Mouse (Mus musculus): ENCODE measurements around the gene Dcaf17.

Dcaf17 gene

DNA sequence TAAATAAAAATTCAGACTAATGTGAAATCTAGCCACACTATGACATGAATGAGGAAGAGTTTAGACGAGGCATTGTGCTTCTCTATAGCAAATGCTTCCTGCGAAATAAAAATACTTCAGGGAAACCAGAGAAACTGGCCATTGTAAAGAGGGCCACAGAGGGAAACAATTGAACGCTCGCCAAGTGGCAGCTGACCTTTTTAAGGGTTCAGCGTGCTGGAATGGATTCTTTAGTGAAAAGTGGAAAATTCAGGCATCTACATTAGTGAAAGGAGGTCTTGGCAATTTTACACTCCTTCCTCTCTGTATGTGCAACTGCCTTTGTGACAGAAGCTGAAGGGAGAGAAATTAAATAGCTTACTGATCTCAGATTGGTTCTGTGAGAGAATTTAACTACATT lies 66.3 kb downstream of the Dcaf17 start:
- DNase-seq (ENCODE audit: low spot score in 2 of 2): no peak

DNA sequence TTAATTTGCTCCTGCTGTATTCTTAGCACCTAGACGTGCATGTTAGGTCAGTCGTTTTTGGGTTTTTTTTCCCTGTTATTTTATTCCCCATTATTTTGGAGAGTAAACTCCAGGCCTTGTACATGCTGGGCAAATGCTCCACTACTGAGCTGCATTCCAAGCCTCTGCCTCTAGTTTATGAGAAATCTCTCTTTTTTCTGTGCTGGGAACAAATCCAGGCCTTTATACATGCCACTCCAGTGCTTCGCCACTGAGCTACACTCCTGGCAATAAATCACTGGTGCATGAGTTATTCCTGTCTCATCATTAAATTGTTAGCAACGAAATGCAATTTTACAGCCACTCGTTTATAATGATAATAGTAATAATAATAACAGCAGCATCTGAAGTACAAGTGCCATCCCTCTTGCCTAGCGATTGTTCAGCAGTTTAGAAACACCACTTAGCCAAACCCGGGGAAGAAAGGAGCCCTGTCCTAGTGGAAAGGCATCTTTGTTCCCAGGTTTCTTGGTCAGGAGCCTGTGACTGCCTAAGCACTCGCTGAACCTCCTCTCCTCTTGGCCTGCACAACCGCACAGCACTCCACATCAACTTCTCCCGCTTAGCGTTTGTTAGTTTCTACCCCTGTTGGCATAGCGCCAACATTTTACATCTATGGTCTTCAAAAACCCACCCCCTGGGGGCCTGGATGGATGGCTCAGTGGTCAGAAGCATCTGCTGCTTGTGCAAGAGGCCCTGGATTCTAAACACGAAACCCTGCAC lies 67.3 kb downstream of the Dcaf17 start:
- DNase-seq (ENCODE audit: low spot score in 2 of 2): no peak

DNA sequence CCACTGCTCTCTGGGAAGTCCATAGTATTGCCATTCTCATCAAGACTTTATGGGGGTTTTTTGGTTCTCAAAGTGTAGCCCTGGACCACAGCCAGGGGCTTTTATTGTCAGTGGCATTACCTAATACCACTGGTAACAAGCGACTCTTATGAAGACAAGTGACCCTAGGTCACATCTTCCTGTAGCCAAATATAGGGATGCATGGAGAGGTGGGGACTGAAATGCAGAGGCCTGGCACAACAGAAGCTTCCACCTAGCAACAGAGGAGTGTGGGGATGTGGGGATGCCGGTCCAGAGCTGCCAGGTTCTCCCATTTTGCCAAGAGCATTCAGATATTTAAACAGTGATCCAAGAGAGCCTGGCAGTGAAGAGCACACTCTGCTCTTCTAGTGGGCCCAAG lies 68.5 kb downstream of the Dcaf17 start:
- DNase-seq (ENCODE audit: low spot score in 2 of 2): no peak

DNA sequence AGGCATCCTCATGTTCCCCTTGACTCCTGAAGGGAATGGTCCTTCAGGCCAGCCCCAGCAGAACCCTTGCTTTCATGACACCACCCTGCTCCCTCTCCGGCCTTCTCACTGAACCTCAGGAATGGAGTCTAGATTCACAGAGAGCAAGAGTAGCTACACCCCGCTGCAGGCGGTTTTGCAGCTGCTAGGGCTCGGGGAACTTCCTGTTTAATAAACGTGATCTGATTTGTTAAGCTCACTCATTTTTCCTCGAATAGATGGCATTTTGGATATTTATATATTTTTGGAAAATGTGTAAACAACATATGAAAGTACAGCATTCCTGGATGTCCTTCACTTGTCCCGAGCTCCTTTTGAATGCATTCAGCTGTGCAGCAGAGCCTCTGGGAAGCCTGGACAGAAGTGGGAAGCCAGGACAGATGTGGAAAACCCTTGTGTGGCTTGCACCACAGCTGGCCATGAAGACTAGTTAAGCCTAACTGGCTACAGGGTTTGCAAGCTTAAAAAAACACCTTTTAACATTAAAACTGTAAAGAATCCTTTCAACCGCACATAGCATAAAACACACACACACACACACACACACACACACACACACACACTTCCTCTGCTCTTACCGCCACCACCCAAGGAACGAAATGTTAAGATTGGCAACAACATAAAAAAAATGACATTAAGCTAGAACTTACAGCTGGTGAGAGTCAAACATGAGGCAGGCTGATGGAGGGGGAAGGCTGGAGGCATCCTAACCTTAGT lies 72.8 kb downstream of the Dcaf17 start:
- DNase-seq (ENCODE audit: low spot score in 2 of 2): no peak

DNA sequence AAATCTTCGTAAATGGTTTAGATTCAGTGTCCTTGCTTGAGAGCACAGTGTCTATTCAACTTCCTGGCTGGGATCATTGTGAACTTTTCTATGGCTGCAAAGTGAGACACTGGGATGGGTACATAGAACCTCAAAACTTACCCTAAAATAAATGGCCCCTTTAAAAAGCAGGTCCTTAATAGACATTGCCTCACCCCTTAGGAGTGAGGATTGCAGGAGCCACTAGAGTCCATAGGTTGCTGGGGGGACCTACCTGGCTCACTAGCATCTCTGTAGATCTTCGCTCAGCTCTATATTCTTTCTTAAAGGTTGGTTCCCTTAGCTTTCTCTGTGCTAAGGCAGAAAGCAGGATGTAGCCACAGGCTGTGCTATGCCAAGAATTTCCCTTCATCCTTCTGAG lies 75.2 kb downstream of the Dcaf17 start:
- DNase-seq (ENCODE audit: low spot score in 2 of 2): no peak

DNA sequence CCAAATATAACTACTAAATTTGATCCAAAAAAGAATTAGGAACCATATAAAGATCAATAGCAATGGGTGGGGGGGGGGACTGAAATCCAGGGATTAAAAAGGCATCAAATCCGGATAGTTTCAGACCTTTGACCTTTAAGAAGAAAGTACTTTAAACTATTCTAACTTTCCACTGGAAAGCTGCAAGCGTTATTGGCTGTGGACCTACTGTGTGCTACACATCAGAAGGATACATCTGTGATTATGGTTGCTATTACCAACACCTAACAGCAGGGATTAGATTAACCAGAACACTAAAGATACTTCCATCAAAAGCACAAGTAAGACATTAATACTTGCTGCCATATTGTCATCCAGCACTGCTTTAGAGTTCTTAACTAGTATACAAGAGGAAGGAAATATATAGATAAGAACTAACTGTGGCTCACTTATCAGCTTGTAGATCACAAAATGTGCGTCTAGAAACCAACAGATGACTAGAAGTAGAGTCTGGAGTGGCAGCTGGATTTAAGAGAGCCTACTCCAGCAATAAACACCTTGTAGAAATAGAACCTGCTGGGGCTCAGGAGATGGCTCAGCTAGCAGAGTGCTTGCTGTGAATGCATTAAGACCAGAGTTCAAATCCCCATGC lies 76.9 kb downstream of the Dcaf17 start:
- DNase-seq (ENCODE audit: low spot score in 2 of 2): no peak

DNA sequence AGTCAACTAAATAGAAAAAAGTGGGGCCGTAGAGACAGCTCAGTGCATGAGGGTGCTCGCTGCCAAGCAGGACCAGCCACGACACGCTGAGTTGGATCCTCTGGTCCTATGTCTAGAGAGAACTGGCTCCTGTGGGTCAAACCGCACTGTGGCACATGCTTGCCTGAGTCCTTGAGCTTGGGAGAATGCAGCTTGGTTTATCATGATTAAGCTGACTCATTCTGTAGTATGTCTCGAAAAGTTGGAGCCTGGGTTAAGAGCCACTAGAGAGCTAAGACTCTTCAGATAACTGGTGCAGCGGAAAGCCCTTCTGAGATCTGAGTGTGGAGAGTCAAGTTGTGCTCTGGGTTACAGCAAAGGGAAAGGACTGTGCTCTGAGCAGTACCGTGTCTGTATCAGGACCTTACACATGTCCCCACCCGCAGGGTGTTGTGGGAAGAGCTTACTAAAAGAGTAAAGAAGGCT lies 78.9 kb downstream of the Dcaf17 start:
- DNase-seq (ENCODE audit: low spot score in 2 of 2): no peak

DNA sequence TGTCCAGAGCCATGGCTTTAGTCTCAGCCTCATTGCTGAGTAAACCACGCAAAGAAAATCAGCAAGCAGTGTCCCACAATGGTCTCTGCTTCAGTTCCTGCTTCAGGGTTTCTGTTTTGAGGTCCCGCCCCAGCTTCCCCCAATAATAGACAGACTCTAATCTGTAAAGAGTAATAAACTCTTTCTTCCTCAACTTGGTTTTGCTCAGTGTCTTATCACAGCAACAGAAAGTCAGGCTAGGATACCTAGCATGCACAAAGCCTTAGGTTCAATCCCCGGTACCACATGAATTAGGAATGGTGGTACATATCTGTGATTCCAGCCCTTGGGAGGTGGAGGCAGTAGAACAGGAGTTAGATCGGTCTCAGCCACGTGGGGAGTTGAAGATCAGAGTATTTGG lies 79.7 kb downstream of the Dcaf17 start:
- DNase-seq (ENCODE audit: low spot score in 2 of 2): no peak

DNA sequence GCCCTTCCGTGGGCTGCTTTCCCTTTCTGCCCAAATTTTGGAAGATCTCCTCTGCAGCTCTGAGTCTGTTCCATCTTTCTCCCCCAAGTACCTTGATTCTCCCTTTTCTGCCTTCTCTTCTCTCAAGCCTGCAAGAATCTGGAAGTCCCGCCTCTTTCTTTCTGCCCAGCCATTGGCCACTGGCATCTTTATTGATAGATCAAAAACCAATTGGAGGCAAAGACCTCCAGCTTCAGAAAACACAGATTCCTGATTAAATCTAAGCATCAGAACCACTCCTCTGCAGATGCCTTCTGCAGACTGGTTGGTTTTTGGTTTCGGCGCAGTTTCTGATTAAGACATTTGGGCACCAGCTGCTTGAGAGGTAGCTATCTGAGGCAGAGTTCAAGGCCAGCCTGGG lies 85.5 kb downstream of the Dcaf17 start:
- DNase-seq (ENCODE audit: low spot score in 2 of 2): no peak

DNA sequence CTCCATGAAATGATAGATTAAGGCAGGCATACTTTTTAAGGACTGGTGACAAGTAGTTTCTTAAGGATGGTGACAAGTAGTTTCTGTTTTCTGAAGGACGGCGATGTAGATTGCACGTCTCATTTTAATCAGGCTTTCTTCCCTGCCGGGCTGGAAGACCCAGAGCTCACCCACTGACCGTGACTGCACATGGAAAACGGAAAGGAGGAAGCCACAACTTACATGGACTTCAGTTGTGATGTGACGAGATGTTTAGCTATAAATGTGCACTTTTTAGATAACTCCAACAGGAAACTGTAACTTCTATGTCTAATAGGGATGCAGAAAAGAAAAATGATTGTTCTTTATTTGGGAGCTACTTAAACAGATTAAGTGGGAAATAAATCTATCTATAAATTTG lies 87.3 kb downstream of the Dcaf17 start:
- DNase-seq (ENCODE audit: low spot score in 2 of 2): no peak

DNA sequence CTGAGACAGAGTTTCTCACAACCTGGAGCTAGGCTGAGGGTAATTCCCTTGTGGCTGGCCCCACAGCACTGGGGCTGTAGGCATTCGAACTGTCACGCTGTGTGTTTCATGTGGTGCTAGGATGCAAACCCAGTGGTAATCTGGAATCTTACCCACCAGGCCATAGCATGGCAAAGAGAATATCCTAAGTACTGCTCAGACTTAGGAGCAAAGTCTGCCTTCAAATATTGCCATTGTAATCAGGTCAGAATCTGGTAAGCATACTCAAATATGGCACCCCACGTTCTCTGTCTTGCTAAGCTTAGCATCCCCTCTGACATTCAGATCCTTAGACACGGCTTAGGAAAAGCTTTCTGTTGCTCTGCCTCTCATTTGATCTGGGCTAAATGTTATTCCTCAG lies 90.7 kb downstream of the Dcaf17 start:
- DNase-seq (ENCODE audit: low spot score in 2 of 2): no peak

DNA sequence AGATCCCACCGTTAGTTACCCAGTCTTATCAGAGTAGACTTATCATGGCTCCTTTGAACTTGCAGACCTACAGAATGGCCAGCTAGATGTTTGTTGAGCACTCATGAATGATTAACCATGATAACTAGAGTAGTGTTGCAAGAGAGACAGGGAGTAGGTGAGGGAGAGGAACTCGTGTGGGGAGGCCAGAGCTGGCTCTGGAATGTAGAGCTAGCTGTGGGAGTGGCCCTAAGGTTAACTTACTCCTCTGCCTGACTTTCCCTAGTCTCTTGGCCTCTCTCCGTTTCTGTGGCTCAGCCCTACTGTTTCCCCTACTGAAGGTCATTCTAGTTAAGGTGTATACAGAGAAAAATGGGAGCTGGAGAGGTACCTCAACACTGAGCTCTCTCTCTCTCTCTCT lies 91.1 kb downstream of the Dcaf17 start:
- DNase-seq (ENCODE audit: low spot score in 2 of 2): no peak

DNA sequence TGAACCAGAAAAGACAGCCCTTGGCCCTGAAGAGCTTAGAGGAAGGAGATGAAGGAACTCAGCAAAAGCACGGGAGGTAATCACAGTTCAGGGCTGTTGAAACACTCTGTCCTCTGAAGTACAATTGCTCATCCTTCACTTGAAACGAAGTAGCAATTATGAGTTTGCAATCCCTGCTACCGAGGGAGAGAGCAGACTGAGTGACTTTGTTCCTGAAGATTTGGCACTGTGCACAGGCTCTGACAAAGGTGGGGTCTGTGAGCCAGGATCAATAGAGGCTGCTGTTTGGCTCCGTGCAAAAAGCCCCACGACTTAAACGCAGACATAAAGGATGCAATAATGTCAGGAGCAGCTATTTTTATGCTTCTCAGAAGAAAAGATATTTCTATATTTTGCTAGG lies 92.7 kb downstream of the Dcaf17 start:
- DNase-seq (ENCODE audit: low spot score in 2 of 2): no peak

All from heart, adult 9 months (tissue).